In the genomic region with DNA sequence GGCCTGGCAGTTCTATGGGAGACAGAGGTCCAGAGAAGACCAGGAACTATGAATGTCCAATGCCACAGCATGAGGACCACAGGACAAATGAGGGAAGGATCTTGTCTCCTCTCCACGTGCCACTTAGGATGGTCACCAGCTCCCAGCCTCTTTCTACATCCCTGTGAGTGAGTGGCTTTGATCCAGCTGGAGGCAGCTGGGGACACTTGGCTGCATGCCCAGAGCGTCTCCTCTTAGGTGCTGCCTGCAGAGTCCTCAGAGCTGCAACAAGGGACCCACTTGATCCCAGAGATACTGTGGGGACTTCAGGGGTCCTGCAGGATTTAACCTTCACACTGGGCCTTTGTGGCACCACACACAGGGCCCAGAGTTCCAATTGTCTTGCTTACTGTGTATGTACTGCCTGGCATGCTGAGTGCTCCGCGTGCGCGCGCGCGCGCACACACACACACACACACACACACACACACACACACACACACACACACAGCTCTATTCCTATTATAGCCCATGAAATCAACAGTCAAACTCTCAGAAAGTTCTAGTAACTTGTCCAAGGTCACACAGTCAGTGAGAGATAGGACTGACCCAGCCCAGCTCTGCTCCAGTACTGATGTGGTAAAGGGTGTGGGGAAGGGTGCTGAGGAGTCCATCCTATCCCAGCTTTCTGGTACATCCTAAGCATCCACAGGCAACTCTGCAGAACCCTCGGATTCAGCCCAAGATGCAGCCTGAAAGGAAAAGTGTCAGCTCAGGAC, we compare ENCODE assay signal across 10 mouse cellular contexts. TPM values are rescaled to one million over a fixed set of nuclear protein-coding genes. Genes with fewer than 3 reads are reported as not detected.
A peak's percentile ranks its signal among the peaks of the same experiment; 100 is the strongest.
DNase-seq lines count a peak whose midpoint lies in the region; ATAC-seq lines count a peak whose summit lies in the region.
"Had no signal": no experiment of that assay in that cellular context is flagged by ENCODE, and none has a peak within 500 bp of the region (broad histone marks: within the 10 kb centered on the region; RNA-seq: fewer than 3 reads in every experiment).

No protein-coding gene starts in this region.

- DNase-seq in layer of hippocampus, adult 11-12 months (ENCODE audit: low spot score), result peak; percentile 41
- no peak for DNase-seq in layer of hippocampus, adult 9-10 months (ENCODE audit: low spot score)
- peak; percentile 66 for DNase-seq in right cerebral cortex, postnatal 4 days
- DNase-seq in right cerebral cortex, postnatal 36 days (ENCODE audit: low spot score in 2 of 2), result no peak
- peak; percentile 37 to 61 for DNase-seq in heart, adult 9 months (ENCODE audit: low spot score in 2 of 2)
- no peak for DNase-seq in c-Kit-positive CD71-positive TER-119-positive erythroid progenitor cells, embryonic 14.5 days (ENCODE audit: low spot score)
- DNase-seq: gastrocnemius, postnatal 14 days had no signal

- no peak for ATAC-seq in granulocyte monocyte progenitor cell, adult 5-6 weeks (replicated peaks; ENCODE audit: poor library complexity, severe bottlenecking)
- ATAC-seq: Patski had no signal

RNA-seq across cellular contexts. Expression of a gene that starts 9.0 kb away (rescaled TPM):
- total RNA-seq in granulocyte monocyte progenitor cell, adult 5-6 weeks (2014; fragmentation: Nextera tagmentation), result 0.36 TPM in 1 of 2 replicates, not detected in the other
- total RNA-seq in granulocyte monocyte progenitor cell, adult 5-6 weeks (2017), result 0.09 TPM in 1 of 2 replicates, not detected in the other
- total RNA-seq: gastrocnemius, postnatal 14 days; left cerebral cortex, postnatal 25 days had no signal

RNA-seq across cellular contexts. Expression of a gene that starts 21.2 kb away (rescaled TPM):
- total RNA-seq in granulocyte monocyte progenitor cell, adult 5-6 weeks (2014; fragmentation: Nextera tagmentation), result not detected in 2 replicates
- total RNA-seq in granulocyte monocyte progenitor cell, adult 5-6 weeks (2017), result not detected in 2 replicates
- total RNA-seq: gastrocnemius, postnatal 14 days; left cerebral cortex, postnatal 25 days had no signal

RNA-seq across cellular contexts. Expression of a gene that starts 28.9 kb away (rescaled TPM):
- 57.8 and 60.8 TPM in 2 replicates for total RNA-seq in granulocyte monocyte progenitor cell, adult 5-6 weeks (2014; fragmentation: Nextera tagmentation)
- 53.4 and 59.4 TPM in 2 replicates for total RNA-seq in granulocyte monocyte progenitor cell, adult 5-6 weeks (2017)

Comparison
In these comparisons a context has a peak if more than half of its experiments do, and no peak if none do; other contexts are left out.
1. DNase-seq: peak in layer of hippocampus, adult 11-12 months (single experiment), right cerebral cortex, postnatal 4 days (single experiment) and heart, adult 9 months (2 of 2); none in layer of hippocampus, adult 9-10 months (single experiment), right cerebral cortex, postnatal 36 days (0 of 2) and c-Kit-positive CD71-positive TER-119-positive erythroid progenitor cells, embryonic 14.5 days (single experiment).